Mouse (Mus musculus) colon, adult 2 months (tissue): ENCODE measurements around the gene Miox. TPM values are rescaled to one million over a fixed set of nuclear protein-coding genes. Genes with fewer than 3 reads are reported as not detected.

Experiments
- polyA plus RNA-seq: library from polyadenylated mRNA; depleted of rRNA; stranded (reverse); fragments of >200 nt; gene quantifications from 2 replicates; pipeline ENCODE4 v1.2.3, GENCODE M21; 2012; rRNA removed

The Miox gene
- 0.20 TPM in 1 of 2 replicates, not detected in the other for polyA plus RNA-seq

GRCm38 (mm10) chr15:89334271-89334670 is at the start of gene Miox:
Miox (plus strand) TSS chr15:89334398.

GRCm38 (mm10) chr15:89315190-89315731 is 18.9 kb upstream of the Miox start, which contains the start of gene Sbf1:
Sbf1 (minus strand) TSS chr15:89315311.

GRCm38 (mm10) chr15:89322670-89323522 is 11.3 kb upstream of the Miox start, which contains the start of gene Adm2:
Adm2 (plus strand) TSS chr15:89322720.

GRCm38 (mm10) chr15:89355241-89356187 is 21.3 kb downstream of the Miox start, which contains the start of the genes Lmf2 and Ncaph2:
Lmf2 (minus strand) TSS chr15:89355659.
Ncaph2 (plus strand) TSS chr15:89355719.

GRCm38 (mm10) chr15:89373762-89374248 is 39.6 kb downstream of the Miox start, which contains the start of gene Sco2:
Sco2 (minus strand) TSS chr15:89373846.

GRCm38 (mm10) chr15:89376957-89377356 is 42.8 kb downstream of the Miox start, which contains the start of gene Tymp:
Tymp (minus strand) TSS chr15:89377039.

GRCm38 (mm10) chr15:89378831-89379401 is 44.7 kb downstream of the Miox start, which contains the start of gene Odf3b:
Odf3b (minus strand) TSS chr15:89379282.

GRCm38 (mm10) chr15:89384617-89385016 is 50.4 kb downstream of the Miox start, which contains the start of gene Klhdc7b:
Klhdc7b (plus strand) TSS chr15:89384917.

Other genes starting within 250 kb of the Miox start
- gene Selenoo, start 245.3 kb upstream of the Miox start, polyA plus RNA-seq, result 66.7 and 76.7 TPM in 2 replicates
- gene Tubgcp6, start 211.3 kb upstream of the Miox start, polyA plus RNA-seq, result 27.6 and 29.1 TPM in 2 replicates
- 34.5 and 42.0 TPM in 2 replicates for gene Hdac10, start 205.7 kb upstream of the Miox start, polyA plus RNA-seq
- gene Mapk12, start 193.7 kb upstream of the Miox start, polyA plus RNA-seq, result 4.7 and 4.8 TPM in 2 replicates
- gene Mapk11, start 184.8 kb upstream of the Miox start, polyA plus RNA-seq, result 3.1 and 3.6 TPM in 2 replicates
- gene Plxnb2, start 153.6 kb upstream of the Miox start, polyA plus RNA-seq, result 407 and 411 TPM in 2 replicates
- gene Dennd6b, start 137.9 kb upstream of the Miox start, polyA plus RNA-seq, result 13.8 and 18.4 TPM in 2 replicates
- 241 and 282 TPM in 2 replicates for gene Ppp6r2, start 122.8 kb upstream of the Miox start, polyA plus RNA-seq
- gene Sbf1, start 19.1 kb upstream of the Miox start, polyA plus RNA-seq, result 227 and 272 TPM in 2 replicates
- gene Adm2, start 11.7 kb upstream of the Miox start, polyA plus RNA-seq, result 0.30 and 1.4 TPM in 2 replicates
- 43.5 and 43.9 TPM in 2 replicates for gene Lmf2, start 21.3 kb downstream of the Miox start, polyA plus RNA-seq
- 122 and 131 TPM in 2 replicates for gene Ncaph2, start 21.3 kb downstream of the Miox start, polyA plus RNA-seq
- 52.1 and 55.9 TPM in 2 replicates for gene Sco2, start 39.4 kb downstream of the Miox start, polyA plus RNA-seq
- 8.3 and 8.6 TPM in 2 replicates for gene Tymp, start 42.6 kb downstream of the Miox start, polyA plus RNA-seq
- 48.4 and 50.3 TPM in 2 replicates for gene Odf3b, start 44.9 kb downstream of the Miox start, polyA plus RNA-seq
- gene Klhdc7b, start 50.5 kb downstream of the Miox start, polyA plus RNA-seq, result 0.27 and 0.44 TPM in 2 replicates
- 0.37 TPM in 1 of 2 replicates, not detected in the other for gene Syce3, start 76.1 kb downstream of the Miox start, polyA plus RNA-seq
- gene Cpt1b, start 91.5 kb downstream of the Miox start, polyA plus RNA-seq, result 2.4 and 3.1 TPM in 2 replicates
- 0.54 and 0.65 TPM in 2 replicates for gene C730034F03Rik, start 95.2 kb downstream of the Miox start, polyA plus RNA-seq
- gene Gm44502, start 95.3 kb downstream of the Miox start, polyA plus RNA-seq, result 2.7 and 4.2 TPM in 2 replicates
- gene Chkb, start 95.5 kb downstream of the Miox start, polyA plus RNA-seq, result 84.7 and 107 TPM in 2 replicates
- 2.3 and 2.4 TPM in 2 replicates for gene Mapk8ip2, start 119.5 kb downstream of the Miox start, polyA plus RNA-seq
- 45.2 and 46.6 TPM in 2 replicates for gene Arsa, start 143.0 kb downstream of the Miox start, polyA plus RNA-seq
- 11.4 and 11.7 TPM in 2 replicates for gene Shank3, start 165.2 kb downstream of the Miox start, polyA plus RNA-seq
- 0.21 and 0.28 TPM in 2 replicates for gene Acr, start 233.9 kb downstream of the Miox start, polyA plus RNA-seq